Mouse (Mus musculus) heart, adult 2 months (tissue): ENCODE results near the gene Onecut3. TPM values are rescaled to one million over a fixed set of nuclear protein-coding genes. Genes with fewer than 3 reads are reported as not detected.
A peak's percentile ranks its signal among the peaks of the same experiment; 100 is the strongest.

ENCODE experiments used
- DNase-seq, 2 experiments: peaks; one replicate each; pipeline ENCODE4 v3.0.0; 2021
- H3K27ac ChIP-seq: fragments of 200-600 bp; 2 replicates; pipeline ENCODE4 v1.8.1; 2022
- H3K27me3 ChIP-seq: fragments of 200-500 bp; 2 replicates; pipeline ENCODE4 v1.6.1; 2012; ENCODE audit warnings: mild to moderate bottlenecking, low read length, inconsistent platforms, mixed read lengths; ENCODE audit not compliant: control insufficient read depth, insufficient read depth
- H3K36me3 ChIP-seq: fragments of 200-500 bp; 2 replicates; pipeline ENCODE4 v1.6.1; 2012; ENCODE audit warnings: low read length, inconsistent platforms; ENCODE audit not compliant: control insufficient read depth, insufficient read depth
- H3K4me1 ChIP-seq: fragments of 200-500 bp; 2 replicates; pipeline ENCODE4 v1.6.1; 2011; ENCODE audit warnings: low read length; ENCODE audit not compliant: control insufficient read depth, insufficient read depth
- H3K4me3 ChIP-seq: fragments of 200-600 bp; 2 replicates; pipeline ENCODE4 v1.8.1; 2022
- H3K79me2 ChIP-seq: fragments of 200-500 bp; replicated peaks from 2 replicates; pipeline ENCODE4 v1.6.1; 2012; ENCODE audit warnings: mild to moderate bottlenecking, inconsistent platforms, low read length, moderate library complexity, mixed read lengths; ENCODE audit not compliant: control insufficient read depth, insufficient read depth
- H3K9ac ChIP-seq: fragments of 200-500 bp; 2 replicates; pipeline ENCODE4 v1.6.1; 2012; ENCODE audit warnings: low read depth, mild to moderate bottlenecking, control low read depth, inconsistent platforms, low read length, mixed read lengths
- CTCF ChIP-seq: fragments of 200-600 bp; IDR thresholded peaks from 2 replicates; pipeline ENCODE4 v1.8.1; 2022; ENCODE audit warnings: antibody characterized with exemption, mild to moderate bottlenecking, moderate library complexity
- EP300 ChIP-seq: fragments of 200-500 bp; IDR thresholded peaks from 2 replicates; pipeline ENCODE4 v1.6.1; 2011; ENCODE audit warnings: low read depth, low read length, control low read depth; ENCODE audit not compliant: insufficient read depth
- POLR2A ChIP-seq: fragments of 200-500 bp; IDR thresholded peaks from 2 replicates; pipeline ENCODE4 v1.6.1; 2011; ENCODE audit warnings: mild to moderate bottlenecking, low read depth, low read length, control low read depth; ENCODE audit not compliant: insufficient read depth
- WGBS: fragments of 180-500 bp; shearing (Covaris S2); methylation state at CpG from one replicate; pipeline ENCODE4 v1.1.7; 2018; 5-methylcytosine and 5-hydroxymethylcytosine counted together
- intact Hi-C: fragments of 180-260 bp; cut with DNase I; formaldehyde crosslinking; loops from one replicate; pipeline ENCODE4 v1.15.1; 2025
- long read RNA-seq: library from polyadenylated mRNA; stranded (forward); transcript quantifications from one replicate; pipeline ENCODE4 v2.0.0, GENCODE M21; 2021
- polyA plus RNA-seq: library from polyadenylated mRNA; depleted of rRNA; stranded (reverse); fragments of >200 nt; gene quantifications from 2 replicates; pipeline ENCODE4 v1.2.3, GENCODE M21; 2012; rRNA removed
- total RNA-seq, 2 experiments: library from RNA; stranded (reverse); gene quantifications; 2 replicates each; pipeline ENCODE4 v1.2.3; 2021

The Onecut3 gene
- total RNA-seq (under 1 TPM in 1 of 2 experiments, not detected in 1; 0.05 TPM), polyA plus RNA-seq (0.06 and 0.09 TPM in 2 replicates)
- long read RNA-seq: 0 reads

DNA sequence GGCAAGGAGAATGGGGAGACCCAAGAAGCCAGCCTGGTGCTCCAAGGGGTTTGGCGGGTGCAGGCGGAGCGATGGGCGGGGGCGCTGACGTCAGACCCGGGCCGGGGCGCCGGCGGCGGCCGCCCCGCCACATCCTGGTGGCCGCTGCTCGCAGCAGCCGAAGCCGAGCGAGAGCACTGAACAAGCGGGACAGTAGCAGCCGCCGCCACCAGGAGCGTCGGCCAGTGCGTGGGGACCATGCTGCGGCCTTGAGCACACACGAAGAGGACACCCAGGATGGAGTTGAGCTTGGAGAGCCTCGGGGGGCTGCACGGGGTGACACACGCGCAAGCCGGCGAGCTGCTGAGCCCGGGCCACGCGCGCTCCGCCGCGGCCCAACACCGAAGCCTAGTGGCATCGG is at the start of gene Onecut3:
Onecut3 (plus strand) TSS at position 104 of the 400 bp plus-strand sequence.
- Histone ChIP-seq H3K36me3 (no peaks in the 10 kb centered on the region), H3K4me1 (peaks cover 3% of the 10 kb centered on the region; the same call in 1 of the 2 replicates), H3K9ac (peak within 1 kb of the TSS; percentile 7), H3K79me2 (no peaks in the 10 kb centered on the region), H3K27me3 (peaks cover 30% of the 10 kb centered on the region), H3K4me3 (peak within 1 kb of the TSS; percentile 14; the same call in 1 of the 2 replicates), H3K27ac (no peak within 1 kb of the TSS)
- under 1% methylated on average over 34 of the region's 42 CpGs for WGBS
- intact Hi-C loops: no loop called here
- no peak for TF ChIP-seq POLR2A
- peak; percentile 32 for TF ChIP-seq CTCF
- DNase-seq: peak; percentile 62 to 74

DNA sequence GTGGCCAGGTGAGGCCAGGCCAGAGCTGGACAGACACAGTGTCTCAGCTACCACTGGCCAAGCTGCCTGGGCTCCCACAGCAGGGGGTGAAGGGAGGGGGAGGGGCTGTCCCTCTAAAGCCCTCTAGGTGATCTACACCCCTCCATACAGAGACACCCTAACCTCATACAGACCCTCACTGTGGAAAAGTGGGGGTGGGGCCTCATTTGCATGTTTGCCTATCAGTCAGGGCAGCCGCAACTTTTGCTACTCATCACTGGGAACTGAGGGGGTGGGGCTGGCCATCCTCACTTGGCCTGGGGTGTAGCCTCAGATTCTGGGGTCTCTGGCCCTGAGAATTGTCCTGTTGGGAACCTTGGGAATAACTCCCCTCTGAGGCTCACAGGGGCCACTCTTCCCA is 49.6 kb upstream of the Onecut3 start:
- no peak for DNase-seq
- peaks cover 1% of the 10 kb centered on the region; the same call in 1 of the 2 replicates for H3K4me1 ChIP-seq
- intact Hi-C loops: no loop called here
- H3K4me3 ChIP-seq: no peak overlapping the region
- no peaks in the 10 kb centered on the region for H3K79me2 ChIP-seq
- 91% methylated on average over 1 of the region's 1 CpGs for WGBS
- no peak overlapping the region for H3K27ac ChIP-seq
- H3K27me3 ChIP-seq: no peaks in the 10 kb centered on the region
- H3K9ac ChIP-seq: no peak overlapping the region
- TF ChIP-seq POLR2A (no peak), CTCF (no peak), EP300 (no peak)
- H3K36me3 ChIP-seq: no peaks in the 10 kb centered on the region

DNA sequence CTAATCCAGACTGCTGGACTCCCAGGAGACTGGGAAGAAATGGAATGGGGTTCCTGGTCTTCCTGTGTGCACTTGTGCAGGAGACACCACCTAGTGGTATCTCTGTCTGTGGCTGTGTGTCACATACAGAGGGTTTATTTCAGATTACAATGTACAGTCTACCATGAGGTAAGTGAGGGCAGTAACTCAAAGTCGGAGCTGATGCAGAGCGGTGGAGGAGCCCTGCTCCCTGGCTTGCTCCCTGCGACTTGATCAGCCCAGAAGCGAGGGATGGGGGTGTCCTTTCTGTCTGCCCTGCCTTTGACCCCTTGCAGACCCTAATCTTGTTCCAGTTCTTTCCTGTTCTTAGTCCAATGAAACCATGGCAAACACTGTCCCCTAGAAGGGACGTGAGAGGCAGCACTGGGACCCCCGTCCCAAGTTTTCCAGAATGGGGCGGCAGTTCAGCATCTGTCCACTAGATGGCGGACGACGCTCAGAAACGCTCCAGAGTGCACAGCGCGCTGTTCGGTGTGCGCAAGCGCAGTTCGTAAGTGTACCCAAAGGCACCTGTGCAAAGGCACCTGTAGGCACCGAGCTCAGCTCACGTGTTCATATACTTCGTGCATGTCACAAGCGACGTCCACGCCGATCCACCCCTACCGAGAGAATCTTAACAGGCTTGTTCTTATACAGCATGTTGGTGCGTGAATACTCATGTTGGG is 48.6 kb upstream of the Onecut3 start:
- no peak overlapping the region for H3K9ac ChIP-seq

DNA sequence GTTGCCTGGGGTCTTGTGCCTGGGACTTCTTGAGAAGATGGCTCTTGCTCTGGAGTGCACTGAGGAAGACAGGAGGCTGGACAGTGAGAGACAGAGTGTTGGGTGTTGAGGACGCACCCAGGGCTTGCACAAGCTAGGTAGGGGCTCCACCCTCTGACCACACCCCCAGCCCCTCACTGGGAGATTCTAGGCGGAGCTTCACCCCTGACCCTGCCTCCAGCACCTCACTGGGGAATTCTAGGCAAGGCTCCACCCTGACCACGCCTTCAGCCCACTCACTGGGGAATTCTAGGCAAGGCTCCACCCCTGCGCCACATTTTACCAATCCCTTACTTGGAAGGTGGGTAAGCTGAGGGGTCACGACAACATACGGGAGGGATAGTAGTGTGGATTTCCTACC is 44.0 kb upstream of the Onecut3 start:
- peaks cover 1% of the 10 kb centered on the region; the same call in 1 of the 2 replicates for H3K4me1 ChIP-seq
- no peaks in the 10 kb centered on the region for H3K79me2 ChIP-seq
- intact Hi-C loops: no loop called here
- no peaks in the 10 kb centered on the region for H3K36me3 ChIP-seq
- H3K4me3 ChIP-seq: no peak overlapping the region
- no peaks in the 10 kb centered on the region for H3K27me3 ChIP-seq
- no peak for DNase-seq
- WGBS: 13% methylated on average over 6 of the region's 6 CpGs
- H3K9ac ChIP-seq: no peak overlapping the region
- no peak for TF ChIP-seq CTCF
- no peak for TF ChIP-seq EP300
- no peak for TF ChIP-seq POLR2A
- H3K27ac ChIP-seq: no peak overlapping the region

More for the DNA sequence above, 48.6 kb upstream of the Onecut3 start:
- Histone ChIP-seq H3K36me3 (no peaks in the 10 kb centered on the region), H3K4me3 (no peak overlapping the region), H3K27me3 (no peaks in the 10 kb centered on the region), H3K4me1 (peaks cover 1% of the 10 kb centered on the region; the same call in 1 of the 2 replicates), H3K79me2 (no peaks in the 10 kb centered on the region), H3K27ac (no peak overlapping the region)
- intact Hi-C loops: loop anchor here (1.0 kb wide), 2 partner anchors 63 to 115 kb away; partner anchors contain the start of gene Rexo1
- no peak; the same call in 1 of the 2 replicates for TF ChIP-seq CTCF
- no peak for TF ChIP-seq POLR2A
- TF ChIP-seq EP300: peak; percentile 90
- DNase-seq: peak; percentile 76 to 83
- 9% methylated on average over 26 of the region's 26 CpGs for WGBS

DNA sequence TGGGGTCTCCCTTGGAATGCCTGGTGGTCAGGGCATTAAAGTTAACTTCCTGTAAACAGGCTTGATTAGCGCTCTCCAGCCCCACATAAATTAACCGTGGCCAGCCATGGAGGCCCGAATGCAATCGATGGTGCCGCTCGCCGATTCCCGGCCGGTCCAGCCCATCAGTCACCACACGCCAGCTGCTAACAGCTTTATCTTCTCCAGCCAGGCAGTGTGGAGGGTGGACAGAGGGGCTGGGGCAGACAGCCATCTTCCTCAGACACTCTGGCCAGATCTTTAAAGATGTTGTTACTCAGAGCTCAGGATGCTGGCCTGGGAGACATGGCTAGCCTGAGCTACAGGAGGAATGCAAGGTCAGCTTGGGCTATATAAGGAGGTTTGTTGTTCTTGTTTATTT is 41.0 kb upstream of the Onecut3 start:
- no peak overlapping the region for H3K9ac ChIP-seq
- WGBS: 59% methylated on average over 10 of the region's 10 CpGs
- no peak for DNase-seq
- H3K27ac ChIP-seq: no peak overlapping the region
- TF ChIP-seq CTCF (no peak), POLR2A (no peak), EP300 (no peak)
- H3K79me2 ChIP-seq: no peaks in the 10 kb centered on the region
- no peak overlapping the region for H3K4me3 ChIP-seq
- no peaks in the 10 kb centered on the region for H3K4me1 ChIP-seq
- no peaks in the 10 kb centered on the region for H3K36me3 ChIP-seq
- intact Hi-C loops: no loop called here
- no peaks in the 10 kb centered on the region for H3K27me3 ChIP-seq

DNA sequence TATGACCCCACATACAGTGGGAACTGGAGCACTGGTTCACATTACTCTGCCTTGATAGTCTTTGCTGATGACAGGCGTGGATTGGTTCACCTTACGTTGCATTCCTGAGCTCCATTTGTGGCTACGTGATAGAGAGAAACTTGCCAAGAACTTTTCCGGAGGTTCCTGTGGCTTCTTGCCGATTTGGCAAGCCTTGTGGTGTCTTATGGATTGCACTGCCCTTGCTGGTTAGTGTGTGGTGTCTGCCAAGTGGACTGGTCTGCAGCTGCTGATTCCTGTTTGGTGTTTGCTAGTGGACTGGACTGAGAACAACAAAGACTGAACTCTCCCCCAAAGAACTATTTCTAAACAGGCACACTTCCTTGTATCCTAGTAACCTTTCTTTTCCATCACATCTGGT is 39.9 kb upstream of the Onecut3 start:
- TF ChIP-seq CTCF (no peak), EP300 (no peak)
- no peaks in the 10 kb centered on the region for H3K4me1 ChIP-seq
- intact Hi-C loops: no loop called here
- H3K27me3 ChIP-seq: no peaks in the 10 kb centered on the region
- no peak overlapping the region for H3K4me3 ChIP-seq
- 76% methylated on average over 5 of the region's 5 CpGs for WGBS
- H3K9ac ChIP-seq: no peak overlapping the region
- no peak overlapping the region for H3K27ac ChIP-seq
- H3K79me2 ChIP-seq: no peaks in the 10 kb centered on the region
- no peak for DNase-seq
- no peaks in the 10 kb centered on the region for H3K36me3 ChIP-seq
